Mouse (Mus musculus) heart, adult 2 months (tissue): ENCODE data around the gene Clptm1l. TPM values are rescaled to one million over a fixed set of nuclear protein-coding genes. Genes with fewer than 3 reads are reported as not detected.
A peak's percentile ranks its signal among the peaks of the same experiment; 100 is the strongest.

ENCODE experiments used
- DNase-seq, 2 experiments: peaks; one replicate each; pipeline ENCODE4 v3.0.0; 2021
- H3K27ac ChIP-seq: fragments of 200-600 bp; 2 replicates; pipeline ENCODE4 v1.8.1; 2022
- H3K27me3 ChIP-seq: fragments of 200-500 bp; 2 replicates; pipeline ENCODE4 v1.6.1; 2012; ENCODE audit warnings: mild to moderate bottlenecking, low read length, inconsistent platforms, mixed read lengths; ENCODE audit not compliant: control insufficient read depth, insufficient read depth
- H3K36me3 ChIP-seq: fragments of 200-500 bp; 2 replicates; pipeline ENCODE4 v1.6.1; 2012; ENCODE audit warnings: low read length, inconsistent platforms; ENCODE audit not compliant: control insufficient read depth, insufficient read depth
- H3K4me1 ChIP-seq: fragments of 200-500 bp; 2 replicates; pipeline ENCODE4 v1.6.1; 2011; ENCODE audit warnings: low read length; ENCODE audit not compliant: control insufficient read depth, insufficient read depth
- H3K4me3 ChIP-seq: fragments of 200-600 bp; 2 replicates; pipeline ENCODE4 v1.8.1; 2022
- H3K79me2 ChIP-seq: fragments of 200-500 bp; replicated peaks from 2 replicates; pipeline ENCODE4 v1.6.1; 2012; ENCODE audit warnings: mild to moderate bottlenecking, inconsistent platforms, low read length, moderate library complexity, mixed read lengths; ENCODE audit not compliant: control insufficient read depth, insufficient read depth
- H3K9ac ChIP-seq: fragments of 200-500 bp; 2 replicates; pipeline ENCODE4 v1.6.1; 2012; ENCODE audit warnings: low read depth, mild to moderate bottlenecking, control low read depth, inconsistent platforms, low read length, mixed read lengths
- CTCF ChIP-seq: fragments of 200-600 bp; IDR thresholded peaks from 2 replicates; pipeline ENCODE4 v1.8.1; 2022; ENCODE audit warnings: antibody characterized with exemption, mild to moderate bottlenecking, moderate library complexity
- EP300 ChIP-seq: fragments of 200-500 bp; IDR thresholded peaks from 2 replicates; pipeline ENCODE4 v1.6.1; 2011; ENCODE audit warnings: low read depth, low read length, control low read depth; ENCODE audit not compliant: insufficient read depth
- POLR2A ChIP-seq: fragments of 200-500 bp; IDR thresholded peaks from 2 replicates; pipeline ENCODE4 v1.6.1; 2011; ENCODE audit warnings: mild to moderate bottlenecking, low read depth, low read length, control low read depth; ENCODE audit not compliant: insufficient read depth
- WGBS: fragments of 180-500 bp; shearing (Covaris S2); methylation state at CpG from one replicate; pipeline ENCODE4 v1.1.7; 2018; 5-methylcytosine and 5-hydroxymethylcytosine counted together
- intact Hi-C: fragments of 180-260 bp; cut with DNase I; formaldehyde crosslinking; loops from one replicate; pipeline ENCODE4 v1.15.1; 2025
- polyA plus RNA-seq: library from polyadenylated mRNA; depleted of rRNA; stranded (reverse); fragments of >200 nt; gene quantifications from 2 replicates; pipeline ENCODE4 v1.2.3, GENCODE M21; 2012; rRNA removed
- total RNA-seq, 2 experiments: library from RNA; stranded (reverse); gene quantifications; 2 replicates each; pipeline ENCODE4 v1.2.3; 2021

The Clptm1l gene
- total and polyA plus RNA-seq, 3 experiments: 57.4 to 81.9 (median 68.5) TPM

- intact Hi-C loops: loop anchor here (2.0 to 5.0 kb wide), 2 partner anchors 44 to 261 kb away; no protein-coding TSS in a partner anchor
- H3K79me2 ChIP-seq: no peaks in the 10 kb centered on the region
- 36% methylated on average over 6 of the region's 6 CpGs for WGBS
- H3K27me3 ChIP-seq: no peaks in the 10 kb centered on the region
- TF ChIP-seq POLR2A: no peak
- peak; percentile 75 for TF ChIP-seq CTCF
- H3K27ac ChIP-seq: no peak overlapping the region
- no peak overlapping the region for H3K9ac ChIP-seq
- H3K4me3 ChIP-seq: no peak overlapping the region
- peak; percentile 35 to 36 for DNase-seq
- H3K4me1 ChIP-seq: no peaks in the 10 kb centered on the region
- H3K36me3 ChIP-seq: no peaks in the 10 kb centered on the region
Observed at GRCm38 (mm10) chr13:73646397-73647087, 42.7 kb downstream of the Clptm1l start.

DNA sequence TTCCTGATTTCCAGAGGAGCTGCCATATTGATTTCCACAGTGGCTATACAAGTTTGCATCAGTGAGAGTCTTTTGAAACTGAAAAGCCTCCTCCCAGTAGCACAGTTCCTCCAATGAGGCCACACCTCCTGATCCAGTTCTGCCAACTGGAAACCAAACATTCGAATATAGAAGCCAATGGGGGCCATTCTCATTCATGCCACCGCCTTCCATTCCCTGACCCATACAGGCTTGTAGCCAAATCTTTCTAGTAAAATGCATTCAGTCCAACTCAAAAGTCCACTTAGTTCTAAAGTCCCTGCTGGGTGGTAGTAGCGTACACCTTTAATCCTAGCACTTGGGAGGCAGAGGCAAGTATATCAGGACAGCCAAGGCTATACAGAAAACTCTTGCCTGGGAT is 49.5 kb downstream of the Clptm1l start:
- Histone ChIP-seq H3K9ac (no peak overlapping the region), H3K36me3 (no peaks in the 10 kb centered on the region), H3K79me2 (no peaks in the 10 kb centered on the region), H3K27ac (no peak overlapping the region), H3K27me3 (peaks cover 3% of the 10 kb centered on the region; the same call in 1 of the 2 replicates), H3K4me3 (no peak overlapping the region), H3K4me1 (no peaks in the 10 kb centered on the region)
- 76% methylated on average over 3 of the region's 3 CpGs for WGBS
- TF ChIP-seq EP300 (no peak), CTCF (no peak), POLR2A (no peak)
- intact Hi-C loops: no loop called here
- no peak for DNase-seq

DNA sequence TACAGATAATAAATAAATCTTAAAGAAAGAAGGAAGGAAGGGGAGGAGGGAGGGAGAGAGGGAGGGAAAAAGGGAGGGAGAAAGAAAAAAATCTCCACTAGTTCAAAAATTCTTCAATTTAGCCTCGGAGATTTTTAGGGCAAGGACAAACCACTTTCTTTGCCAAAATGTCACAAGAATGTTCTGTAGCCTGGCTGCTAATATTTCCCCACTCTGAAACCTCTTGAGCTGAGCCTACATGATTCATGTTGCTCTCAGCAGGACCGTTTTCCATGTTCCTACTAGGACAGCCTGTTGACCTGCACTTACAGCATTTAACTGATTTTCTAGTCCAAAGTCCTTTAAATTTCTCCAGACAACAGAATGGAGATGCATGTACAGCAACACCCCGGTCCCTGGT is 51.2 kb downstream of the Clptm1l start:
- Histone ChIP-seq H3K36me3 (no peaks in the 10 kb centered on the region), H3K27ac (no peak overlapping the region), H3K27me3 (peaks cover 3% of the 10 kb centered on the region; the same call in 1 of the 2 replicates), H3K4me3 (no peak overlapping the region), H3K4me1 (no peaks in the 10 kb centered on the region), H3K9ac (no peak overlapping the region), H3K79me2 (no peaks in the 10 kb centered on the region)
- DNase-seq: no peak
- 71% methylated on average over 3 of the region's 3 CpGs for WGBS
- no peak for TF ChIP-seq CTCF
- TF ChIP-seq POLR2A: no peak
- TF ChIP-seq EP300: no peak
- intact Hi-C loops: no loop called here

- H3K27me3 ChIP-seq: peaks cover 3% of the 10 kb centered on the region; the same call in 1 of the 2 replicates
- no peak overlapping the region for H3K27ac ChIP-seq
- no peak for DNase-seq
- no peak overlapping the region for H3K9ac ChIP-seq
- intact Hi-C loops: no loop called here
- no peaks in the 10 kb centered on the region for H3K36me3 ChIP-seq
- TF ChIP-seq EP300: no peak
- TF ChIP-seq POLR2A: no peak
- no peaks in the 10 kb centered on the region for H3K79me2 ChIP-seq
- no peak overlapping the region for H3K4me3 ChIP-seq
- H3K4me1 ChIP-seq: no peaks in the 10 kb centered on the region
- WGBS: 38% methylated on average over 2 of the region's 2 CpGs
Observed at GRCm38 (mm10) chr13:73658953-73659352, 55.1 kb downstream of the Clptm1l start.

DNA sequence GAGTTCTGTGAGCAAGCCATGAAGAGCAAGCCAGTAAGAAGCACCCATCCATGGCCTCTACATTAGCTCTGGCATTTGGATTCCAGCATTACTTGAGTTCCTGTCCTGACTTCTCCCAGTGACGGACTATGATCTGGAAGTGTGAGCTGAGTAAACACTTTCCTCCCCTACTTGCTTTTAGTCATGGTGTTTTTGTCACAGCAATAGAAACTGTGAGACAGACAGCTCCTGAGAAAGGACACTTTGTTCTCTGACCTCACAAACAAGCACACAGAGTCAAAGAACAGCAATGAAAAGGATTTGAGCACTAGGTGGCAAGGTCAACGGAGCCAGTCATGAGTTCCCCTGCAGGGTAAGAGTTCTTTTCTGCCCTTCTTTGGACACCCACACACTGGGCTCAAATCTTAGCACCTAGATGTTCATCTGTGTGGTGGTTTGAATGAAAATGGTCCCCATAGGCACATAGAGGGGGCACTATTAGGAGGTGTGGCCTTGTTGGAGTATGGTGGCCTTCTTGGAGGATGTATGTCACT is 56.4 kb downstream of the Clptm1l start:
- intact Hi-C loops: no loop called here
- no peak for TF ChIP-seq EP300
- no peak for TF ChIP-seq POLR2A
- TF ChIP-seq CTCF: no peak

More for the DNA sequence above, 56.4 kb downstream of the Clptm1l start:
- no peaks in the 10 kb centered on the region for H3K36me3 ChIP-seq
- H3K4me1 ChIP-seq: no peaks in the 10 kb centered on the region
- no peak for DNase-seq
- H3K27me3 ChIP-seq: peaks cover 3% of the 10 kb centered on the region; the same call in 1 of the 2 replicates
- no peak overlapping the region for H3K9ac ChIP-seq
- no peak overlapping the region for H3K4me3 ChIP-seq
- no peaks in the 10 kb centered on the region for H3K79me2 ChIP-seq
- no peak overlapping the region for H3K27ac ChIP-seq
- WGBS: 81% methylated on average over 2 of the region's 2 CpGs

Other genes with a start within 250 kb of the Clptm1l start
- 10 to 100 TPM in 1 of 2 experiments, 1 to 10 TPM in 1; 7.5 to 13.1 TPM for gene Lpcat1, start 136.8 kb upstream of the Clptm1l start, total RNA-seq
- gene Lpcat1, start 136.8 kb upstream of the Clptm1l start, polyA plus RNA-seq: 11.1 and 17.1 TPM in 2 replicates
- not detected for gene Slc6a3, start 67.3 kb upstream of the Clptm1l start, total RNA-seq
- gene Slc6a3, start 67.3 kb upstream of the Clptm1l start, polyA plus RNA-seq: not detected in 2 replicates
- under 1 TPM in 1 of 2 experiments, not detected in 1; 0.05 TPM for gene Tert, start 22.9 kb downstream of the Clptm1l start, total RNA-seq
- 0.18 and 0.35 TPM in 2 replicates for gene Tert, start 22.9 kb downstream of the Clptm1l start, polyA plus RNA-seq
- not detected for gene Slc6a18, start 74.0 kb downstream of the Clptm1l start, total RNA-seq
- gene Slc6a18, start 74.0 kb downstream of the Clptm1l start, polyA plus RNA-seq: not detected in 2 replicates
- not detected for gene Slc6a19, start 100.9 kb downstream of the Clptm1l start, total RNA-seq
- gene Slc6a19, start 100.9 kb downstream of the Clptm1l start, polyA plus RNA-seq: 0.08 TPM in 1 of 2 replicates, not detected in the other
- gene Slc12a7, start 129.1 kb downstream of the Clptm1l start, total RNA-seq: 100 to 1,000 TPM; 177 to 190 TPM
- gene Slc12a7, start 129.1 kb downstream of the Clptm1l start, polyA plus RNA-seq: 154 and 215 TPM in 2 replicates
- gene Nkd2, start 243.6 kb downstream of the Clptm1l start, total RNA-seq: 1 to 10 TPM; 1.2 to 2.3 TPM
- gene Nkd2, start 243.6 kb downstream of the Clptm1l start, polyA plus RNA-seq: 1.9 and 2.3 TPM in 2 replicates